Mouse (Mus musculus) retina, adult 2 months (tissue): ENCODE measurements around the gene Tmco3.

Experiments used
- DNase-seq: peaks from one replicate; pipeline ENCODE4 v3.0.0-alpha.2; 2012; ENCODE audit warnings: low read depth, low spot score

Tmco3 gene

DNA sequence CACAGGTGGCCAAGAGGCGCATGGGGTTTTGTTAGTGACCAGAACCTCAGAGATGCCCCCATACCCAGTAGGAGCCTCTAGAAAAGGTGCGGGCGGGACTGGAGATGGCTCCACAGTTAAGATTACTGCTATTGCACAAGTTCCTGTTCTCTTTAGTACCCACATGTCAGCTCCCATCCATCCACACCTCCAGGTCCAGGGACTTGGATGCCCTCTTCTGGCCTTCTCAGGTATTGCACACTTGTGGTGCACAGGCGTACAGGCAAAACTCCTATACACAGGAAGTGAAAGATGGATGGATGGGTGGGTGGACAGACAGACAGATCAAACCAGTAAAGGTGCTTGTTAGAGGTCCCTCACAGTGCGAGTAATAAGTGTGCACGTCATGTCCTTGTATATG, 73.9 kb downstream of the Tmco3 start:
- DNase-seq, result no peak
